15 mouse cellular contexts compared by ENCODE assay signal in the genomic region with DNA sequence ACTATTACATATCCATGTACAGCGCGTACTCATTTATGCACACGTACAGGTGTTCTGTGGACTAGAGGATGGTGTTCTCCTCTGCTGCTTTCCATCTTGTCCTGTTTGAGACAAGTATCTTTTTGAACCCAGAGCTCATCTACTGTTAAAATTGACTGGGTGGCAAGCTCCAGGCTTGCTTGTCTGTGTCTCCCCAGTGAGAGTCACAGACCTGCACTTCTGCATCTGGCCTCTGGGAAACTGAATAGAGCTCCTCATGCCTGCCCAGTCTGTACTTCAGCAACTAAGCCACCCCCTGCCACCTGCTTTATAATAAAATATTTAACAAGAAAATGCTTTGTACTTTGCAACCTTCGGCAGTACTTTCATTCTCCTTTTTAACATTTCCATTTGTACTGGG. TPM values are rescaled to one million over a fixed set of nuclear protein-coding genes. Genes with fewer than 3 reads are reported as not detected.
DNase-seq lines count a peak whose midpoint lies in the region; ATAC-seq and TF ChIP-seq lines count a peak whose summit lies in the region.
"Had no signal": no experiment of that assay in that cellular context is flagged by ENCODE, and none has a peak within 500 bp of the region (broad histone marks: within the 10 kb centered on the region; RNA-seq: fewer than 3 reads in every experiment).

No protein-coding gene starts in this region.

- TF ChIP-seq CTCF in layer of hippocampus, adult 2 months (conservative IDR thresholded peaks at IDR 0.05), result peak; percentile 58
- peak; percentile 28 for TF ChIP-seq CTCF in Patski (IDR thresholded peaks at IDR 0.05)

- no peak for ATAC-seq in Patski
- ATAC-seq: liver, postnatal 0 days had no signal

- no peak for DNase-seq in layer of hippocampus, adult 2 months (ENCODE audit: low spot score in 2 of 2)
- DNase-seq in layer of hippocampus, adult 18-20 months (ENCODE audit: low spot score in 2 of 2), result no peak
- DNase-seq in B cell, adult 2 months, result peak; percentile 17 to 20
- DNase-seq in Patski (ENCODE audit: low read depth, low spot score), result no peak
- DNase-seq in induced T-regulatory cell, adult 2 months (ENCODE audit: low read depth), result peak; percentile 69
- DNase-seq in c-Kit-positive CD71-positive TER-119-positive erythroid progenitor cells, embryonic 14.5 days (ENCODE audit: low spot score), result no peak
- no peak for DNase-seq in right cerebral cortex, postnatal 36 days (ENCODE audit: low spot score in 2 of 2)
- DNase-seq in cerebellum, adult 9-11 months, result no peak
- DNase-seq: cerebellum, adult 9-10 months; kidney, postnatal 10 days; liver, postnatal 0 days; right cerebral cortex, postnatal 25 days had no signal

- H3K27ac ChIP-seq in layer of hippocampus, adult 2 months, result no peak overlapping the region
- H3K27ac ChIP-seq: embryonic facial prominence, embryonic 15.5 days; heart, embryonic 10.5 days; midbrain, embryonic 12.5 days had no signal

- POLR2A ChIA-PET in Patski (lab: Charles Lee), result no interaction called here

- in situ Hi-C loops in Patski (cut with MboI; ENCODE audit: low pct_unique_long_range_greater_than_20kb), result no loop called here

- CTCF ChIA-PET in Patski (lab: Charles Lee), result interaction anchor here (0.9 kb wide), 1 partner anchor 27 kb away, joined by 3 read pairs; no protein-coding TSS in a partner anchor

- H3K27me3 ChIP-seq in Patski, result no peaks in the 10 kb centered on the region
- H3K27me3 ChIP-seq: embryonic facial prominence, embryonic 15.5 days; midbrain, embryonic 12.5 days had no signal

- no peak overlapping the region for H3K4me3 ChIP-seq in layer of hippocampus, adult 2 months
- H3K4me3 ChIP-seq: embryonic facial prominence, embryonic 15.5 days; heart, embryonic 10.5 days; midbrain, embryonic 12.5 days had no signal

RNA-seq across cellular contexts. Expression of a gene that starts 6.9 kb away (rescaled TPM):
- 10 to 100 TPM; 14.4 to 15.0 TPM for total RNA-seq in layer of hippocampus, adult 2 months (2021)
- total RNA-seq in layer of hippocampus, adult 18-20 months (2021), result 10 to 100 TPM; 12.2 to 13.1 TPM
- polyA plus RNA-seq in Patski (2021), result 11.9 TPM

Comparison
In these comparisons a context has a peak if more than half of its experiments do, and no peak if none do; other contexts are left out.
1. DNase-seq: peak in B cell, adult 2 months (2 of 2) and induced T-regulatory cell, adult 2 months (single experiment); none in layer of hippocampus, adult 2 months (0 of 2), layer of hippocampus, adult 18-20 months (0 of 2), Patski (single experiment), c-Kit-positive CD71-positive TER-119-positive erythroid progenitor cells, embryonic 14.5 days (single experiment), right cerebral cortex, postnatal 36 days (0 of 2) and cerebellum, adult 9-11 months (single experiment).